Mouse (Mus musculus) retina, embryonic 14.5 days (tissue): ENCODE data around the gene Lrp2bp.

ENCODE experiments used
- DNase-seq: peaks from one replicate; pipeline ENCODE4 v3.0.0-alpha.2; 2015; ENCODE audit warnings: low spot score

The Lrp2bp gene

GRCm38 (mm10) chr8:46024392-46024791 lies 25.3 kb downstream of the Lrp2bp start:
- no peak for DNase-seq

- no peak for DNase-seq
Measured at GRCm38 (mm10) chr8:46036217-46036616, 37.1 kb downstream of the Lrp2bp start.

GRCm38 (mm10) chr8:46039666-46040065 lies 40.6 kb downstream of the Lrp2bp start:
- no peak for DNase-seq

DNA sequence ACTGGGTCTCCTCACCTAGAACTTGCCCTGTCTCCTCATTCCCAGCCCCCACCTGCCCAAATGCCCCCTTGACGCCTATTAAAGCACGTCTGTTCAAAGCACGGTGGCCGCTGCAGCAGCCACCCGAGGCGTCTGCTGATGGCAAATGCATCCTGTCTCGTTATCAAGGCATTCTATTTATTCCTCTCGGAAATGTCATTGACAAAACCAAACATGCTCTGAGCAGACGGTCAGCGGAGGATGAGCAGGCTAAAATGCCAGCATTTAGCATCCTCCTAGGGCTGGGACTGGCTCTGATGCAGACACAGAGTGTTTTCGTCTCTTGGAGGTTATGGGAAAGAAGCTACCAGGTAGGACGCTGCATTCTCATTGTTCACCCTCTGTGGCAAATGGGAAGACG lies 41.2 kb downstream of the Lrp2bp start:
- DNase-seq, result no peak

GRCm38 (mm10) chr8:46072798-46073197 lies 73.7 kb downstream of the Lrp2bp start:
- no peak for DNase-seq

GRCm38 (mm10) chr8:46073540-46074140 lies 74.5 kb downstream of the Lrp2bp start:
- DNase-seq, result no peak

GRCm38 (mm10) chr8:46075223-46075622 lies 76.1 kb downstream of the Lrp2bp start:
- DNase-seq, result no peak

- DNase-seq, result no peak
Measured at GRCm38 (mm10) chr8:46078866-46079265, 79.8 kb downstream of the Lrp2bp start.
